Mouse (Mus musculus): ENCODE results near the gene Pepd. TPM values are rescaled to one million over a fixed set of nuclear protein-coding genes. Genes with fewer than 3 reads are reported as not detected.

Gene Pepd
- polyA plus RNA-seq, 1 experiment, result 82.9 TPM

- H3K4me3 ChIP-seq (ENCODE audit: insufficient read depth, poor library complexity, severe bottlenecking), result no peak overlapping the region
- no peaks in the 10 kb centered on the region for H3K27me3 ChIP-seq (ENCODE audit: control insufficient read depth, insufficient read depth, insufficient read length)
- H3K79me2 ChIP-seq (ENCODE audit: control insufficient read depth, insufficient read depth), result no peaks in the 10 kb centered on the region
- TF ChIP-seq MYOG (IDR thresholded peaks at IDR 0.05; ENCODE audit: control insufficient read depth, extremely low read depth, insufficient read length), result no peak
- no peak for TF ChIP-seq CTCF (IDR thresholded peaks at IDR 0.05; ENCODE audit: control insufficient read depth, insufficient read depth, insufficient read length)
- TF ChIP-seq MYOD1 (IDR thresholded peaks at IDR 0.05; ENCODE audit: control insufficient read depth, insufficient read length, low read depth), result no peak
- TF ChIP-seq FOSL1 (IDR thresholded peaks at IDR 0.05; ENCODE audit: insufficient read depth, low read length, poor library complexity, severe bottlenecking), result no peak
- TF ChIP-seq USF1 (IDR thresholded peaks at IDR 0.05; ENCODE audit: low read depth), result no peak
- no peak for TF ChIP-seq MAX (IDR thresholded peaks at IDR 0.05)
- TF ChIP-seq CEBPB (IDR thresholded peaks at IDR 0.05; ENCODE audit: low read depth), result no peak
- no peaks in the 10 kb centered on the region for H3K79me3 ChIP-seq (ENCODE audit: low read depth)
- no peaks in the 10 kb centered on the region for H3K36me3 ChIP-seq (ENCODE audit: control insufficient read depth, insufficient read depth)
- H3ac ChIP-seq (ENCODE audit: control insufficient read depth, insufficient read length, low read depth), result no peak overlapping the region
These were observed 76.3 kb downstream of the Pepd start for GRCm38 (mm10) chr7:34988488-34988887.

- no peak overlapping the region for H3ac ChIP-seq (ENCODE audit: control insufficient read depth, insufficient read length, low read depth)
- no peaks in the 10 kb centered on the region for H3K79me3 ChIP-seq (ENCODE audit: low read depth)
- H3K27me3 ChIP-seq (ENCODE audit: control insufficient read depth, insufficient read depth, insufficient read length), result no peaks in the 10 kb centered on the region
- H3K79me2 ChIP-seq (ENCODE audit: control insufficient read depth, insufficient read depth), result no peaks in the 10 kb centered on the region
- H3K4me3 ChIP-seq (ENCODE audit: insufficient read depth, poor library complexity, severe bottlenecking), result no peak overlapping the region
- TF ChIP-seq FOSL1 (IDR thresholded peaks at IDR 0.05; ENCODE audit: insufficient read depth, low read length, poor library complexity, severe bottlenecking) (no peak), MYOD1 (IDR thresholded peaks at IDR 0.05; ENCODE audit: control insufficient read depth, insufficient read length, low read depth) (no peak), MAX (IDR thresholded peaks at IDR 0.05) (no peak), CTCF (IDR thresholded peaks at IDR 0.05; ENCODE audit: control insufficient read depth, insufficient read depth, insufficient read length) (no peak), MYOG (IDR thresholded peaks at IDR 0.05; ENCODE audit: control insufficient read depth, extremely low read depth, insufficient read length) (no peak), CEBPB (IDR thresholded peaks at IDR 0.05; ENCODE audit: low read depth) (no peak), USF1 (IDR thresholded peaks at IDR 0.05; ENCODE audit: low read depth) (no peak)
- H3K36me3 ChIP-seq (ENCODE audit: control insufficient read depth, insufficient read depth), result no peaks in the 10 kb centered on the region
These were observed 79.6 kb downstream of the Pepd start for GRCm38 (mm10) chr7:34991731-34992246.

- no peak overlapping the region for H3ac ChIP-seq (ENCODE audit: control insufficient read depth, insufficient read length, low read depth)
- no peaks in the 10 kb centered on the region for H3K27me3 ChIP-seq (ENCODE audit: control insufficient read depth, insufficient read depth, insufficient read length)
- H3K36me3 ChIP-seq (ENCODE audit: control insufficient read depth, insufficient read depth), result no peaks in the 10 kb centered on the region
- no peak overlapping the region for H3K4me3 ChIP-seq (ENCODE audit: insufficient read depth, poor library complexity, severe bottlenecking)
- TF ChIP-seq MYOD1 (IDR thresholded peaks at IDR 0.05; ENCODE audit: control insufficient read depth, insufficient read length, low read depth) (no peak), CEBPB (IDR thresholded peaks at IDR 0.05; ENCODE audit: low read depth) (no peak)
- H3K79me3 ChIP-seq (ENCODE audit: low read depth), result no peaks in the 10 kb centered on the region
- H3K79me2 ChIP-seq (ENCODE audit: control insufficient read depth, insufficient read depth), result no peaks in the 10 kb centered on the region
These were observed 80.6 kb downstream of the Pepd start for GRCm38 (mm10) chr7:34992766-34993165.

- Histone ChIP-seq H3K4me3 (ENCODE audit: insufficient read depth, poor library complexity, severe bottlenecking) (no peak overlapping the region), H3K79me2 (ENCODE audit: control insufficient read depth, insufficient read depth) (no peaks in the 10 kb centered on the region), H3K27me3 (ENCODE audit: control insufficient read depth, insufficient read depth, insufficient read length) (no peaks in the 10 kb centered on the region), H3ac (ENCODE audit: control insufficient read depth, insufficient read length, low read depth) (no peak overlapping the region), H3K36me3 (ENCODE audit: control insufficient read depth, insufficient read depth) (no peaks in the 10 kb centered on the region), H3K79me3 (ENCODE audit: low read depth) (no peaks in the 10 kb centered on the region)
- TF ChIP-seq USF1 (IDR thresholded peaks at IDR 0.05; ENCODE audit: low read depth), result no peak
- TF ChIP-seq MYOD1 (IDR thresholded peaks at IDR 0.05; ENCODE audit: control insufficient read depth, insufficient read length, low read depth), result no peak
- no peak for TF ChIP-seq CEBPB (IDR thresholded peaks at IDR 0.05; ENCODE audit: low read depth)
These were observed 83.9 kb downstream of the Pepd start for GRCm38 (mm10) chr7:34995872-34996662.

GRCm38 (mm10) chr7:35000839-35001238 is 88.7 kb downstream of the Pepd start:
- Histone ChIP-seq H3K4me3 (ENCODE audit: insufficient read depth, poor library complexity, severe bottlenecking) (no peak overlapping the region), H3K79me2 (ENCODE audit: control insufficient read depth, insufficient read depth) (no peaks in the 10 kb centered on the region), H3ac (ENCODE audit: control insufficient read depth, insufficient read length, low read depth) (no peak overlapping the region), H3K36me3 (ENCODE audit: control insufficient read depth, insufficient read depth) (no peaks in the 10 kb centered on the region), H3K79me3 (ENCODE audit: low read depth) (no peaks in the 10 kb centered on the region), H3K27me3 (ENCODE audit: control insufficient read depth, insufficient read depth, insufficient read length) (no peaks in the 10 kb centered on the region)
- TF ChIP-seq CTCF (IDR thresholded peaks at IDR 0.05; ENCODE audit: control insufficient read depth, insufficient read depth, insufficient read length), result peak; percentile 36
- no peak for TF ChIP-seq USF1 (IDR thresholded peaks at IDR 0.05; ENCODE audit: low read depth)
- TF ChIP-seq MYOG (IDR thresholded peaks at IDR 0.05; ENCODE audit: control insufficient read depth, extremely low read depth, insufficient read length), result no peak
- no peak for TF ChIP-seq MAX (IDR thresholded peaks at IDR 0.05)
- no peak for TF ChIP-seq MYOD1 (IDR thresholded peaks at IDR 0.05; ENCODE audit: control insufficient read depth, insufficient read length, low read depth)
- TF ChIP-seq FOSL1 (IDR thresholded peaks at IDR 0.05; ENCODE audit: insufficient read depth, low read length, poor library complexity, severe bottlenecking), result no peak

- H3K27me3 ChIP-seq (ENCODE audit: control insufficient read depth, insufficient read depth, insufficient read length), result no peaks in the 10 kb centered on the region
- no peaks in the 10 kb centered on the region for H3K79me2 ChIP-seq (ENCODE audit: control insufficient read depth, insufficient read depth)
- no peak for TF ChIP-seq FOSL1 (IDR thresholded peaks at IDR 0.05; ENCODE audit: insufficient read depth, low read length, poor library complexity, severe bottlenecking)
- no peak for TF ChIP-seq MAX (IDR thresholded peaks at IDR 0.05)
- no peak for TF ChIP-seq MYOG (IDR thresholded peaks at IDR 0.05; ENCODE audit: control insufficient read depth, extremely low read depth, insufficient read length)
- no peak for TF ChIP-seq CTCF (IDR thresholded peaks at IDR 0.05; ENCODE audit: control insufficient read depth, insufficient read depth, insufficient read length)
- no peak for TF ChIP-seq USF1 (IDR thresholded peaks at IDR 0.05; ENCODE audit: low read depth)
- no peak for TF ChIP-seq CEBPB (IDR thresholded peaks at IDR 0.05; ENCODE audit: low read depth)
- no peak for TF ChIP-seq MYOD1 (IDR thresholded peaks at IDR 0.05; ENCODE audit: control insufficient read depth, insufficient read length, low read depth)
- H3K4me3 ChIP-seq (ENCODE audit: insufficient read depth, poor library complexity, severe bottlenecking), result no peak overlapping the region
- no peaks in the 10 kb centered on the region for H3K36me3 ChIP-seq (ENCODE audit: control insufficient read depth, insufficient read depth)
- no peak overlapping the region for H3ac ChIP-seq (ENCODE audit: control insufficient read depth, insufficient read length, low read depth)
- no peaks in the 10 kb centered on the region for H3K79me3 ChIP-seq (ENCODE audit: low read depth)
These were observed 91.1 kb downstream of the Pepd start for GRCm38 (mm10) chr7:35003171-35003737.

Data from C2C12 (cell line).